Mouse (Mus musculus) common myeloid progenitor, adult 5-6 weeks (primary cell): ENCODE data around the gene Olfr1216. TPM values are rescaled to one million over a fixed set of nuclear protein-coding genes. Genes with fewer than 3 reads are reported as not detected.
"Not testable (repeated sequence)": the region's sequence is repeated elsewhere in the genome, so short reads cannot be mapped to it uniquely, and the experiment has no call there.

Experiments used
- ATAC-seq: replicated peaks from 2 replicates; pipeline ENCODE4 v1.8.0; 2016; ENCODE audit warnings: low read depth, mild to moderate bottlenecking, moderate TSS enrichment, inconsistent platforms; ENCODE audit not compliant: poor library complexity, severe bottlenecking
- total RNA-seq: library from RNA; stranded (forward); fragments of 200-1000, 187-1606 nt; gene quantifications from 2 replicates; pipeline ENCODE4 v1.2.3, GENCODE M21; 2017

Gene Olfr1216
- not detected in 2 replicates for total RNA-seq

- no peak for ATAC-seq
Observed at GRCm38 (mm10) chr2:89018240-89018639, at the start of gene Olfr1216. Gene Olfr1216, minus strand, starts transcription at chr2:89018340.

- no peak for ATAC-seq
Observed at GRCm38 (mm10) chr2:89061087-89061486, 42.9 kb upstream of the Olfr1216 start, which contains the start of gene Olfr1218. Gene Olfr1218, minus strand, starts transcription at chr2:89061187.

- ATAC-seq = no peak
Observed at GRCm38 (mm10) chr2:89031965-89032364, 13.8 kb upstream of the Olfr1216 start, which contains the start of gene Olfr1217. Gene Olfr1217, minus strand, starts transcription at chr2:89032065.

GRCm38 (mm10) chr2:89021436-89021835 lies 3.3 kb upstream of the Olfr1216 start:
- not testable (repeated sequence) for ATAC-seq

GRCm38 (mm10) chr2:89006873-89007272 lies 11.3 kb downstream of the Olfr1216 start, which contains the start of gene Olfr1215:
Gene Olfr1215, minus strand, starts transcription at chr2:89006973.
- ATAC-seq = no peak

- no peak for ATAC-seq
Observed at GRCm38 (mm10) chr2:88992553-88992952, 25.6 kb downstream of the Olfr1216 start, which contains the start of gene Olfr1214. Gene Olfr1214, minus strand, starts transcription at chr2:88992653.

- ATAC-seq = no peak
Observed at GRCm38 (mm10) chr2:88980181-88980580, 38.0 kb downstream of the Olfr1216 start, which contains the start of gene Gm13762. Gene Gm13762, minus strand, starts transcription at chr2:88980281.

Other genes with a start within 250 kb of the Olfr1216 start
- gene Olfr1200, start 247.9 kb downstream of the Olfr1216 start, total RNA-seq = not detected in 2 replicates
- gene Olfr1201, start 225.3 kb downstream of the Olfr1216 start, total RNA-seq = not detected in 2 replicates
- not detected in 2 replicates for gene Olfr1202, start 203.8 kb downstream of the Olfr1216 start, total RNA-seq
- gene Olfr1205, start 188.6 kb downstream of the Olfr1216 start, total RNA-seq = not detected in 2 replicates
- not detected in 2 replicates for gene Olfr1204, start 169.0 kb downstream of the Olfr1216 start, total RNA-seq
- gene Olfr1206, start 155.1 kb downstream of the Olfr1216 start, total RNA-seq = not detected in 2 replicates
- gene Olfr1208, start 116.0 kb downstream of the Olfr1216 start, total RNA-seq = not detected in 2 replicates
- not detected in 2 replicates for gene Olfr1209, start 103.2 kb downstream of the Olfr1216 start, total RNA-seq
- gene Olfr1211, start 80.2 kb downstream of the Olfr1216 start, total RNA-seq = not detected in 2 replicates
- gene Olfr1212, start 64.4 kb downstream of the Olfr1216 start, total RNA-seq = not detected in 2 replicates
- gene Gm13762, start 38.1 kb downstream of the Olfr1216 start, total RNA-seq = not detected in 2 replicates
- not detected in 2 replicates for gene Olfr1214, start 25.7 kb downstream of the Olfr1216 start, total RNA-seq
- gene Olfr1215, start 11.4 kb downstream of the Olfr1216 start, total RNA-seq = not detected in 2 replicates
- gene Olfr1217, start 13.7 kb upstream of the Olfr1216 start, total RNA-seq = not detected in 2 replicates
- not detected in 2 replicates for gene Olfr1218, start 42.8 kb upstream of the Olfr1216 start, total RNA-seq
- gene Olfr1219, start 65.2 kb upstream of the Olfr1216 start, total RNA-seq = not detected in 2 replicates
- gene Olfr1220, start 88.5 kb upstream of the Olfr1216 start, total RNA-seq = not detected in 2 replicates
- gene Olfr1221, start 98.9 kb upstream of the Olfr1216 start, total RNA-seq = not detected in 2 replicates
- not detected in 2 replicates for gene Olfr1222, start 114.7 kb upstream of the Olfr1216 start, total RNA-seq
- not detected in 2 replicates for gene Olfr1223, start 133.2 kb upstream of the Olfr1216 start, total RNA-seq
- gene Olfr1224-ps1, start 145.8 kb upstream of the Olfr1216 start, total RNA-seq = not detected in 2 replicates
- not detected in 2 replicates for gene Olfr1225, start 156.3 kb upstream of the Olfr1216 start, total RNA-seq
- not detected in 2 replicates for gene Olfr1226, start 181.7 kb upstream of the Olfr1216 start, total RNA-seq
- gene Olfr1228, start 235.7 kb upstream of the Olfr1216 start, total RNA-seq = not detected in 2 replicates